Mouse (Mus musculus) cerebral cortex, adult 2 months (tissue): ENCODE results near the gene Macf1.

Experiments
- WGBS: fragments of 180-500 bp; shearing (Covaris S2); methylation state at CpG from one replicate; pipeline ENCODE4 v1.1.7; 2018; 5-methylcytosine and 5-hydroxymethylcytosine counted together

Gene Macf1

DNA sequence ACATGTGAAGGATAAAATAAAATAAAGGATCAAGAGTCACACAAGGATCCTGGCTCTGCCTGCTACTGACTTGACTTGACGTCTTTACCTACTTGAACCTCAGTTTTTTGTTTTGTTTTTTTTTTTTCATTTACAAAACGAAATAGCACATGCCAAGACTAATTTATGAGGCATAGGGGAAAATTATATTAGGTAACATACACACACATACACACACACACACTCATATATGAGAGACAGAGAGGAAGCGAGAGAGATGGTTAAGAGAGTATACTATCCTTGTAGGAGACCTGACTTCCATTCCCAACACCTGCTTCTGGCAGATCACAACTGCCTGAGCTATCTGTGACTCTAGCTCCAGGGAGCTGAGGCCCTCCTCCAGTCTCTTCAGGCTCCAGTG is at the start of gene Macf1:
Gene Macf1, minus strand, starts transcription at position 101 of the 400 bp plus-strand sequence.
- WGBS, result 71% methylated on average over 3 of the region's 3 CpGs

DNA sequence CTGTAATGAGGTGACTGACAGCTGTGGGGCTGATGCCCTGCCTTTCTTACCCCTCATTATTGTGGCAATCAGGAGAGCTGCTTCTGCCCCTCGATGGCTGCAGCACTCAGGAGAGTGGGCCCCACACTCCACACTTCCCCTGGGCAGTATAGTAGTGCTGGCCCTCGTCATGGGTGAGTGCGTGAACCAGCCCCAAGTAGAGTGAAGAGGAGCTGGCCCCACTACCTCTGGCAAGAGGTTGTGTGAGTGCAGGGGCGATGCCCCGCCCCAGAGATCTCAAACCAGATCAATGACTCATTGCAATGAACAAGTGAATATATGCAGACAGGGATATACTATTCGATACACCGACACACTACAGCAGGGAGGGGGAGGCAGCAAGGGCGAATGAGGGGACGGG is 49.4 kb upstream of the Macf1 start:
- 79% methylated on average over 9 of the region's 9 CpGs for WGBS

DNA sequence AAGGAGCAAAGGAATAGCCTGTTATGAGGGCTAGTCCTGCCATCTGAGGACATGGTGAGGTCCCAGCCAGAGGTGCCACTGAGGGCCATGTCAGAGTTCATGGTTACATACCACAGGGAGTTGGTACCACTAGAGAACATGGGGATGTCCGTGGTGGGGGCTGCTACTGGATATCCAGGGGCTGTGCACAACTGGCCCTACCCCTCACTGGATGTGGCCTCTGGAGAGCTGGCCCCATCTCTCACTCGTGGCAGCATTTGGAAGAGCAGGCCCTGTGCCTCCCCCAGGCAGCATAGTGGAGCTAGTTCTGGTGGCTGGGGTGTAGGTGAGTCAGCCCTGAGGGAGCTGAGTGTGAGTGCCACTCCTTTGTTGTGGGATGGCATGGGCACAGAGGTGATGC is 48.8 kb upstream of the Macf1 start:
- 56% methylated on average over 2 of the region's 2 CpGs for WGBS

DNA sequence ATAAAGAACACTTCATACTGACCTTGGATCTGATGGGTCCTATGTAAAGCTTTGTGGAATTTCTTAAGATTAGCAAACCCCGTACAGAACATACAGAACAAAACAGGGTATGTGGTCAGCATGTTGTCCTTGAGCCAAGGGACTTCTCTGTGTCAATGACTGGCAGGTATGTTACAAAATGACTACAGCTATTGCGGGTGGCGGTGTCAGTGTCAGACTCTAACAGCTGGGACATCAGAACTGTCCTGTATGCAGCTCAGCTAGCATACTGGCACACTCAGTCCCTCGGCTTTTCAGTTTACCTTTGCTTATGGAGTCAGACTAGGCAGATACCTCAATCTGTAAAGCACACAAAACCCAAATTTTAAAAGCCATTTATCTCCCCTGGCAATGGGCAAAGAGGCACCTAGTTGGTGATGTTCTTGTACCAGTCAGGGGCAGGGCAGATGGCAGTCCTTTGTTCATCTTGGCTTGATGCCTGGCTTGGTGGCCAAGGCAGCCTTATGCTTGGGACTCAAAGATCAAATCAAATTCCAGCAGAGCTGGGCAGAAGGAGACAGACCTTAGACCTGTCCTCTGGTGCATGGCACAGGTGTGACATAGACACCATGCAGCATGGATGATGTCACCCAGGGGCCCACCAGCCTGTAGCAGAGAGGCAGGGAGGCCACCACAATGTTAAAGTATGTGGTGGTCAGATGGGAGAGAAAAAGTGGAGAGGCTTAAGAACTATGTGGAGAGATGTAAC is 48.2 kb upstream of the Macf1 start:
- WGBS, result 83% methylated on average over 4 of the region's 4 CpGs

DNA sequence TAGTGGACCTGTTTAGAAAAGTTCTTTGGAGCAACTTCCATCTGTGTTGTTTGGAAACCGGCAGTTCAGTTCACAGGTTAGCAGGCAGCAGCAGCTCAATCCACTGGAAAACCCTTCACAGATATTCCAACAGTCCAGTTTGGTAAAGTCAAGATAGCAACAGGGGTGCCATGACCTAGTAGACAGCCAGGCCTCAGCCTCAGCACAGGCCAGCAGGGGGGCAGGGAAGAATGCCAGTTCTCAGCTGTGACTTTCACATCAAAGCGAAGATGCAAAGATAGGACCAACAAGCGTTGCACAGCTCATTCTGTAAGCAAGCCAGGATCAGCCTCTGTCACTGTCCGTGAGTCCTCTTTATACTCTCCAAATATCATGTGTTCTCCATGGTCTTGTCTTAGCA is 37.6 kb upstream of the Macf1 start:
- WGBS, result 88% methylated on average over 4 of the region's 4 CpGs

GRCm38 (mm10) chr4:123718434-123718780 is 34.2 kb upstream of the Macf1 start:
- WGBS, result 15% methylated on average over 7 of the region's 7 CpGs

DNA sequence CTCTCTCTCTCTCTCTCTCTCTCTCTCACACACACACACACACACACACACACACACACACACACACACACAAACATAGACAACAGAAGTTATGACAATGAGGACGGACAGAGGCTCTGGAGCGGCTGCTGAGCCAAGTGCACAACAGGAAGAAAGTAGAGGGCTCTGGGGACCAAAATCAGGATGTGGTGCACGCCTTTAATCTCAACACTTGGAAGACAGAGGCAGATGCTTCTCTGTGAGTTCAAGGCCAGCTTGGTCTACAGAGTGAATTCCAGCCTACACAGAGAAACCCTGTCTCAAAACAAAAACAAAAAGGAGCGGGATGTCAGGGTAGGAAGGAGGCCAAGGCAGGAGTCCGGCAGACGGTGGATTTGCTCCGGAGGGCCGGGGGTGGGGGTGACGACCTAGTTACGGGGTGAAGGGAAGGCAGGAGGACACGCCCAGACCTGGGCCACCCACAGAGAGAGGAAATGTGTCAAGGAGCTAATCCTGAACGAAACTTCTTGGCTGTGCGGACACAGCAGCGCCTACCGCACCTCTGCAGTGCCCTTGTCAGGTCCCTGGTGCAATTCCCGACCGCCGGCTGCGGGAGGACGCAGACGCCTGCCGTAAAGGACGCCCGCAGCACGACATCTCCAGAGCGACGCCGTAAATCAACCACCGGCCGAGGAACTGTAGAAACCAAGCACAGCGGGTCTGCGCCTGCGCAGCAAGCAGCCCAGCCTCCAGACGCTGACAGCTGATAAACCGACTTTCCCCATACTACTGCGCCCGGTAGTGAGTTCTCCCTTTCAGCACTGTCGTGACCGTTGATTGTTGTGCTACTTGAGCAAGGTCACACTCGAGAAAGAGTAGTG is 33.6 kb upstream of the Macf1 start, which contains the start of gene Ndufs5:
Gene Ndufs5, minus strand, starts transcription at position 629 of the 860 bp plus-strand sequence.
- WGBS, result under 1% methylated on average over 40 of the region's 40 CpGs

GRCm38 (mm10) chr4:123712431-123712830 is 28.3 kb upstream of the Macf1 start:
- WGBS, result 82% methylated on average over 3 of the region's 3 CpGs

- 97% methylated on average over 5 of the region's 5 CpGs for WGBS
These were observed 23.2 kb upstream of the Macf1 start for GRCm38 (mm10) chr4:123707340-123707739.

- 75% methylated on average over 2 of the region's 2 CpGs for WGBS
These were observed 21.2 kb upstream of the Macf1 start for GRCm38 (mm10) chr4:123705340-123705739.

- 92% methylated on average over 12 of the region's 12 CpGs for whole genome bisulfite sequencing
These were observed 9.2 kb upstream of the Macf1 start for GRCm38 (mm10) chr4:123693384-123693783.

DNA sequence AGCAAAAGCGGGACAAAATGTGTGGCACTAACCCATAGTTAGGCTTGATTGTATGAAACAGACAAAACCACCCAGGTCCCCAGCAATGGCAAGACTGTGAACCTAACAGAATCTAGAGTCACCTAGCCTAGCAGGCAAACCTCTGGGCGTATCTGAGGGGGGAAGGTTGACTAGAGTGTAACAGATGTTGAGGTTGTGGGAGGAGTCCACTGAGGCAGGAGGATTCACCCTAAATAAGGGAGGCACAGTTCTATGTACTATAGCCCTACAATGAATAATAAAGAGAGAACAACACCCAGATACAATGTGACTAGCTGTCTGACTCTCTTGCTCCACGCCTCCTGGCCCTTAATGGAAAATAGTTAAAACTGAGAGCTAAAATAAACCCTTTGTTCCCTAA is 7.9 kb upstream of the Macf1 start:
- 87% methylated on average over 3 of the region's 3 CpGs for WGBS

- 76% methylated on average over 10 of the region's 10 CpGs for WGBS
These were observed 6.2 kb upstream of the Macf1 start for GRCm38 (mm10) chr4:123690311-123690710.

DNA sequence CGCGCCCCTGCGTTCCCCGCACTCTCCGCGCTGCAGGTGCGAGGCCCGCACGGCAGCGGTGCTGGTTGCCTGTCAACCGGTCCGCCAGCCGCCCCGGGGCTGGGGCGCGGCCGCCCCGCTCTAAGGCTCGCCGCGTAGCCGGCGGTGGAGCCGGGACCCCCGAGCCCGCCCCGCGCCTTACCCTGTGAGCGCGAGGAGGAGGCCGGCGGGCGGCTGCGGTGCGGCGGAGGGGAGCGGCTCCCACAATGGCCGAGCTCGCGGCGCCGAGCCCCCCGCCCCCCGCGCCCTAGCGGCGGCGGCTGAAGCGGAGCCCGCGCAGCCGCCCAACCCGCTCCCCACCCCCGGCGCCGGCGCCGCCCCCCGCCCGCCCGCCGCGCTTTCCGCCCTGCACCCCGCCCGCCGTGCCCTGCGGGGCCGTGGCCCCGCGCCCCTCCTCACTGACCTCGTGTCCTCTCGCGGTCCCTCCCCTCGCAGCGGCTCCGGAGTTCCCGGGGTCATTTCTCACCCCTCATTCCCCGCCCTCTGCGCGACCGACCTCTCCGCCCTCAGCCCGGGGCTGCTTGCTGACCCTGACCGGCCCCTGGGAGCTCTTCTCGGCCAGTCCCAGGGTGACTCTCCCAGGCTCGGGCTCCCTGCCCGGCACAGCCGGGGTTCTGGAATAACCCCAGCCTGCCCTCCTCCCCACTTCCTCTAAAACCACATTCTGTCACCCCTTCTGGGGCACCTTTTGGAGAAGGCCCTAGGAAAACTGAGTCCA is 3.0 kb upstream of the Macf1 start:
- WGBS, result 0% methylated on average over 63 of the region's 89 CpGs

DNA sequence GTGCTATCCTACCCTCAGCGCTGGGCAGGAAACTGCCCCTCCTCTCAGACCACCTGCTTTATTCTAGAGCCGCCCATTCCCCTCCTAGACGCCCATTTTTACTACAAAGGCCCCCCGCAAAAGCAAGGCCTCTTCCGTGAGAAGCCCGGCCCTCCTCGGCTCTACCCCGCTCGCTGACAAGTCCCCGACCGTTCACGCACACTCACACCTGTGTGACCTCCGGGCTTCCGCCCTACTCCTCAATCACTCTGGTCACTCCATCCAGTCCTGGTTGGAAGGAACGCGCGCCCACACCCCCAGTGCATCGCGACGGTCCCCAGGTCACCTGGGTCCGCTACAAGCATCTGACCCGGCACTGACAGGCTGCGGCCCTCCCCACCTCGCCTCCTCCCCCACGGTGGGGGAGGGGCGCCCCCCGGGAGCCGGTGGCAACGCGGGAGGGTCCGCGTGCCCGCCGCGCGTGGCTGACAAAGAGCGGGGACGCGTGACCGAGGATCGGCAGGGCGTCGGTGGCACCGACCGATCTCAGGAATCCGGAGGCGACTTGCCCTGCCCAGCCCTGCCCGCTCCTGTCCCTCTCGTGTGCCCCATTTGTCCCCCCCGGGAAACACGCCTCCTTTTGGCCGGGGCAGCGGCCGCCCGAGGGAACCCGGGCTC is 2.3 kb upstream of the Macf1 start:
- 1% methylated on average over 55 of the region's 56 CpGs for WGBS

DNA sequence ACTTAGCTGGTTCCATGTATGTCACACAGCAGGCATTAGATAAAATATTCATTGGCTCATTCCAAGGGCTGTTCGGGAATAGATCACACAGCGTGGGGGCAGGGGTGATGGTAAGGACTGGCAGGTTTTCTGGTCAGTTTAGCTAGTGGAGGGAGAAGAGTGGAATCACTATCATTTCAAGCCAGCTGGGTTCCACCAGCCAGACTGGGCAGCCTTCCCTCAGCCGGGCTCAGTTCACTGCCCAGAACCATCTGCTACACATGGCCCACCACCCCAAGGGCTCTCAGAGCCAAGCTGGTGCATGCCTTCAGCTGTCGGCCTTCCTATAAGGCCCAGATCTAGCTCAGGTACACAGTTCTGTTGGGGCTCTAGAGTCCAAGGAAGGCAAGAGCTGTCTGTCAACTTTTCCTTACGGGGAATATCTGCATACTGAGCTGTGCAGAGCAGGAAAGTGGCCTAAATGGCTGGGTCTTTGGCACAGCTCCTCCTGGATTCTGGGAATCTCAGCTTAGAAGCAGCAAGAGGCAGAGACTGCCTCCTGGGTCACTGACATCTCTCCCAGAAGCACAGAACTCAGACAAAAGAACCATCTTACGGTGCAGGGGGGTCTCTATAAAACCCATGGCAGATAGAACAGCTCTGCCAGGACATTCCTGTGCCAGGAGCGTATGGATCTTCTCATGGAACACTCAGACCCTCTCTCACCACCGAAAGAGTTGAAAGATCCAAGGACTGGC is 1.5 kb upstream of the Macf1 start:
- 26% methylated on average over 8 of the region's 8 CpGs for WGBS

- 48% methylated on average over 7 of the region's 7 CpGs for WGBS
These were observed 886 bp upstream of the Macf1 start for GRCm38 (mm10) chr4:123685046-123685445.

DNA sequence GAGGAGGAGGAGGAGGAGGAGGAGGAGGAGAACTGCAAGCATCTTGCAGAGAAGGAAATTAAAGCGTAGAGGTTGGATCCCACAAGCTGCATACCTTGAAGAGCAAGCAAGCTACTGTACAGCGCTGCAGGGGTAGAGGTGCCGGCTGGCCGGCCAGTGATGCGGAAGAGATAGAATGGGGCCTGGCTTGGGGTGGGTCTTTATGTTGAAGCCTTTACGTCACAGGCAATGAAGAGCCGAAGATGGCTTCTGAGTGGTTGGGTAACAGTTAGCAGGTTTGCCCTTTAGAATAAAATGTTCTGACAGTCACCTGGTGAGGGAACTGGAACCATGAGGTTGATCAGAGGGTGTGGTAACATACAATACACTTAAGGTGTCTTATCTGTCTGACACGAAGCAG is 1.9 kb downstream of the Macf1 start:
- 53% methylated on average over 8 of the region's 8 CpGs for WGBS

DNA sequence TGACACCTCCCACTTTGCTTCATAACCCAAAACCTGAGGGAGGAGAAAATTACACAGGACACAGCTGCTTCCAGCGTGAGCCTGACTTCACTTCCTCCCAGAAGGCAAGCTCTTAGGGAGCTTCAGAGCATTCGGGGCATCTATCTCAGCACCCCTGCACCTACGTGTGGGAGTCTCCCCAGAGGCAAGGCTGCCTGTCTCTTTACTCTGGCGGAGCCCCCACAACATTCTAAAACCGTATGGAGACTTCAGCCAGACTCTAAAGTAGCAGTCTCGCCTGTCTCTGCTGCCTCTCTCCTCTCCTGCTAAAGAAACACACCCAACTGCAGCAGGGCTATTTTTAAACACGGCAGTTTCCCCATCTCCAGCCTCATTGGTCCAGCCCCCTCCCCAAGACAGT is 3.2 kb downstream of the Macf1 start:
- WGBS, result 33% methylated on average over 7 of the region's 7 CpGs

GRCm38 (mm10) chr4:123677060-123677804 is 6.9 kb downstream of the Macf1 start:
- WGBS, result 26% methylated on average over 10 of the region's 10 CpGs
